Mouse (Mus musculus): ENCODE data around the gene Gm21762.
"Not testable (repeated sequence)": the region's sequence is repeated elsewhere in the genome, so short reads cannot be mapped to it uniquely, and the experiment has no call there.

Gene Gm21762

DNA sequence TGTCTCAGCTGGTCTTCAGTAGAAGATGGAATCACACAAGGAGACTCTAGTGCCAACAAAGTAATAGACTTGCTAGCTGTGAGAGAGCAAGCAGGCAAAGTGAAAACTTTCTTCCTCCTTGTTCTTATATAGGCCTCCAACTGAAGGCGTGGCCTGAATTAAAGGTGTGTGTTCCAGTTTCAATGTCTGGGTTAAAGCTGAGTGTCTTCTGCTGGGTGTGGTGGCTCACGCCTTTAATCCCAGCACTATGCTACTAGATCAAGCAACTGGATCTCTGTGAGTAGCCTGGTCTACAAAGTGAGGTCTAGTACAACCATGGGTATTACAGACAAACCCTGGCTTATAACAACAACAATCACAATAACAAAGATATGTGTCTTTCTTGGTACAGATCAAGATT is at the start of gene Gm21762:
Gene Gm21762, minus strand, starts transcription at position 101 of the 400 bp plus-strand sequence.
- DNase-seq (ENCODE audit: low read depth, low spot score), result not testable (repeated sequence)

GRCm38 (mm10) chr13:120262870-120263269 is 47.1 kb upstream of the Gm21762 start, which contains the start of gene AF067061:
Gene AF067061 (plus strand): TSS chr13:120263114.
- not testable (repeated sequence) for DNase-seq (ENCODE audit: low read depth, low spot score)

DNA sequence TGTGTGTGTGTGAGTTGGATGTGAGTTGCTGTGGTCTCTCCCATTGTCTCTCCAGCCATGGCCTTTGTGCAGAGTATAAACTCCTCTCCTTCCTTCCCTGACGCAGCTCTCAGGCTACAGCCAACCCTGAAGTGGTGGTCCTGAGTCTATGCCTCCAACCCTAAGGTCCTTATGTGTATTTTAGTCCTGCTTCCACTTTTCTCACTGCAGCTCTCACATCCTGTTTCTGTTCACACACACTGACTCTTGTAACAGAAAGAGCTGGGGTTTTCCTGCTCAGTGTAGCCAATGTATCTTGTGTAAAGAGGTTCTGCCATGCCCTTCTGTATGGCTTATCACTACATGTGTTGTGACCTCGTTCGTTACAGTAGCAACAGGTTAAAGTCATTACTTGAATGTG is 44.0 kb upstream of the Gm21762 start:
- not testable (repeated sequence) for DNase-seq (ENCODE audit: low read depth, low spot score)

- not testable (repeated sequence) for DNase-seq (ENCODE audit: low read depth, low spot score)
Measured at GRCm38 (mm10) chr13:120258817-120259658, 43.3 kb upstream of the Gm21762 start.

DNA sequence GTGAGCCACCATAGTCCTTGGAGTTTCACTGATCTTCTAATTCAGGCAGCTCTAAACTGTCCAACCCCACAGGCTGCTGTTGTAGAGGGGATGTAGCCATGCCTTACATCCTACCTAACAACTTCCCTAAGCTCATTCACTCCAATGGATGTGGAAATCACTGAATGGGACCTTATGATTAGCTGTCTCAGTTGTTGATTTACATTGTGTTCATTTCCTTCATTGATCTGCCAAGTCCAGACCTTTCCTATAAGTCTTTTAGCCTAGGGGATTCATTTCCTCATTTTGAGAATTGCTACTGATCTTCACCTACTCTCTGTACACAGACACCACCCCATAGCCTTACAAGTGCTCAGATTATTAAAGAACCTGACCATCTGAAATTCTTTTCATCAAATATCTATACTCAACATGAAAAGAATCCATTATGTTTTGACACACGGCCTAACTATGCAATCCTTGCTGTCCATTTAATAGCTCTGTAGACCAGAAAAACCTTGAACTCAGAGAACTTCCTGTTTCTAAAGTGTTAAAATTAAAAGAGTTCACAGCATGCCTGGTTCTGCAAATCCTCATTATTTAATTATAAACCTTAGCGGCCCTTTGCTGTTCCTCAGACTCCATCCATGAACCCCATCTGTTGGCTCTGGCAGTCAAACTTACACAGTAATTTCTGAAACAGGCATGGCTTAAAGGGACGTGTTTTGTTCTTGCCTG is 35.6 kb upstream of the Gm21762 start:
- not testable (repeated sequence) for DNase-seq (ENCODE audit: low read depth, low spot score)

DNA sequence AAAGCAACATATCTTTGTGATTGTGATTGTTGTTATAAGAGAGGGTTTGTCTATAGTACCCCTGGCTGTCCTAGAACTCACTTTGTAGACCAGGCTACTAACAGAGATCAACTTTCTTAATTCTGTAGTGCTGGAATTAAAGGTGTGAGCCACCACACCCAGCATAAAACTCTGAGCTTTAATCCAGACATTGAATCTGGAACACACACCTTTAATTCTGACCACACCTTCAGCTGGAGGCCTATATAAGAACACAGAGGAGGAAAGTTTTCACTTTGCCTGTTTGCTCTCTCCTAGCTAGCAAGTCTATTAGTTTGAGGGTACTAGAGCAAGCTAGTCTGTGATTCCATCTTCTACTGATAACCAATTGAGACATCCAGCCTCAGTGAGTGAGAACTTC is 23.1 kb upstream of the Gm21762 start, which contains the start of gene Gm21731:
Gene Gm21731, plus strand, starts transcription at position 301 of the 400 bp plus-strand sequence.
- not testable (repeated sequence) for DNase-seq (ENCODE audit: low read depth, low spot score)

DNA sequence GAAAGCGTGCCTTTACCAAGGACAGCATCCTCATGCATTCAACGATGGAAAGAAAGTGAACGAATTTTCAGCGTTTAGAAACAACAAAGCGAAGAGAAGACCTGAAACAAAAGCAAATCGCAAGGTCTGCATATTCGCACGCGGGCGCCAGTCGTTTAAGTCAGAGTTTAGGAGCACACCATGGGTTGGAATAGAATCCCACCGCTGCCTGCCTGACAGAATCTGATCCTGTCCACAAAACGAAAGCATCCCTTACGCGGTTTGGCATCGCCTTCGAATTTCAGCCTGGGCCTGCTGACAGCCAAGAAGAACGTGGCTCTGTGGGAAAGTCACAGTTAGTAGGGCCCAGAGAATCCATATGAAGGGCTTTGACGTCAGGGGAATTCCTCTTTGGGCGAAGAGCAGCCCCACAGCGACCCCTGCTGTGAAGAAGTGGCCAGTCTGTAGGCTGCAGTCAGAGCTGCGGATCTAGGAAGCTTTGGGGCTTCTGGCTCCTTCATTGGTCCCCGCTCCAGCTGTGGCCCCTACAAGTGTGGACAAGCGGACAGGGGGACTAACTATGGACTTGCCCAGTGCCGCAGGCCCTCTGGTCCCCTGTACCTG is 16.8 kb upstream of the Gm21762 start:
- not testable (repeated sequence) for DNase-seq (ENCODE audit: low read depth, low spot score)

DNA sequence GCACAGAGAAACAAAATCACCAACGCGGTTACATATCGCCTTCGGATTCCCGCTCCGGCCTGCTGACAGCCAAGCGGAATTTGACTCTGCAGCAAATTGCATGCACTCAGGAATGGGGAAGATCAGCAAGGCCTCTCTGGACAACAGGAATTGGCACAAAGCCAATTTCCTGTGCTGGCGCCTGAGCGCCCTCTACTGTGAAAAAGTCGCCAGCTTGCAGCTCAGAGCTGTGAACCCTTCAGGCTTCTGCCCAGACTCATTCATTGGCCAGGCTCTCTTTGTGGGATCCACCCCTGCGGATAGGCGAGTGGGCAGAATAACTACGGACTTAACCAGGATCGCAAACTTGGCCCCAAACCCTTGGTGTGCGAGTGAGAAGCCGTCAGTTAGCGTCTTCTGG is 16.1 kb upstream of the Gm21762 start:
- DNase-seq (ENCODE audit: low read depth, low spot score), result peak; percentile 11

DNA sequence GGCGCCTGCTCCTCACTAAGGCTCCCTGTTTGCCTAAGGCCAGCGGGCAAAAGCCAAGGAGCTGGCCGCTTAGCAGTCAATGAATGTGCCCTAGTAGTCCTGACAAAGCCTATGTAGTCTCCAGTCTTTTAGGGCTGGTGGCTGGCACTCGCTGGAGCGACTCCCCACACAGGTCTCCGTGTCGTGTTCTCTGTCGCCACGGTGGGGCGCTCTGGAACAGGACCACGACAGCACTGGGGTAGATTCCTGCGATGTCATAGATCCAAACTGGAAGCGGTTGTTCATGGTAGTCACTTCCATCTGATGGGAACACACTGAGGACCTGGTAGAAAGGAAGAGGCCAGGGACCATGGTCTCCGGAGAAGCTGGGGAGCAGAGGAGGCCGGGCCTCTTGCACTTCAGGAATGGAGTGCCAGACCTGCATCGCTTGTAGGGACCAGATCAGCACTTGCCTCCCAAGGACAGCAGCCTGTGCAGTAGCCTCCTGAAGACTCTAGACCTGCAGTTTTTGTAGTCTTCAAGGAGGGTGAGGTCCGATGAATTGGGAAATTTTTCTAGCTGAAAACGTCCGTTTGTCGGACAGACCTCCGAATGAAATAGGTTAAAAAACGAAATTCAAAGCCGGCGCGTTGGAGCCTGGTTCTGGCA is 7.4 kb upstream of the Gm21762 start:
- DNase-seq (ENCODE audit: low read depth, low spot score), result peak; percentile 33

DNA sequence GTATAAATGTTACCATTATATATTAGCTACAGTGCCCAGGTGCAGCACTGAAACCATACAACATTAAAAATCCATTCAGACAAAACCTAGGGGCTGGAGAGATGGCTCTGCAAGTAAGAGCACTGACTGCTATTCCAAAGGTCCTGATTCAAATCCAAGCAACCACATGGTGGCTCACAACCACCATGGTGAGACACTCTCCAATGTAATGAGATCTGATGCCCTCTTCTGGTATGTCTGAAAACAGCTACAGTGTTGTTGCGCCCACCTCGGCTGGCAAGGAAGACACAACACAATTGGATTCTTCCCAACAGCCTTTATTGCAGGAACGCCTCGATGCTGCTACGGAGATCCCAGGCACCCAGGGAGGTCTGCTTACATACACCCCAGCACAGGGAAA is 5.2 kb upstream of the Gm21762 start:
- DNase-seq (ENCODE audit: low read depth, low spot score), result peak; percentile 39

DNA sequence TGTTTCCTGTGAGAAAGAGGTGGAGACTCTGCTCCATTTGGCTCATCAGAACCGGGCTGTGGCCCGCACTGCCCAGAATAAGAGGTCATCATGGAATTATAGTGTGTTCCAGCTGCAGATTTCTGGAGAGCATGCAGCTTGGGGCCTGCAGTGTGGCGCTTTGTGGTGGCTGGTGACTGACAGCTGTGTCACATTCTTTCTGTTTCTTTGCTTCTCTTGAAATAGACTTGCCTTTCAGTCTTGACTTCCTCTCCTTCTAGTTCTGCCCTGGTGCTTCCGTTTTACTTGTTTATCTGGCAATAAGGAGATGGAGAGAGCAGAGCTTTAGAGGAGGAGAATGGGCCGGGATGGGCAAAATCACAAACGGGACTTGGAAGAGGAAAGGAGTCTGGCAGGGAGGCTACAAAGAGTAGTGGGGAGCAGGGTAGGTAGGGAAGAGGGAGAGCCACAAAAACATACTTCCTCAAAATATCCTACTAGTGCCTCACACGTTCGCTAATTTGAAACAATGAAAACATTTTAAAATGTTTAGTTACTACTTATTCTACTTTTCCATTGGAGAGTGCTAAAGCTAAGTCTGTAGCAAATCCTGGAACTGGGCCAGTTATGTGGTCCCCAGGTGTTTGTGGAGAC is 19.4 kb downstream of the Gm21762 start:
- DNase-seq (ENCODE audit: low read depth, low spot score), result not testable (repeated sequence)

DNA sequence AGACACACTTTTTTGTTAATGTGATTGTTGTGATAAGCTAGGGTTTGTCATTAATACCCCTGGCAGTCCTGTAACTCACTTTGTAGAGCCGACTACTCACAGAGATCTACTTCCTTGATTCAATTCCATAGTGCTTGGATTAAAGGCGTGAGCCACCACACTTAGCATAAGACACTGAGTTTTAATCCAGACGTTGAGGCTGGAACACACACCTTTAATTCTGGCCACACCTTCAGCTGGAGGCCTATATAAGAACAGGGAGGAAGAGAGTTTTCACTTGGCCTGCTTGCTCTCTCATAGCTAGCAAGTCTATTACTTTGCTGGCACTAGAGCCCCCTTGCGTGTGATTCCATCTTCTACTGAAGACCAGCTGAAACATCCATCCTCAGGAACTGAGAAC is 43.6 kb downstream of the Gm21762 start, which contains the start of gene Gm21818:
Gene Gm21818, plus strand, starts transcription at position 301 of the 400 bp plus-strand sequence.
- not testable (repeated sequence) for DNase-seq (ENCODE audit: low read depth, low spot score)

DNA sequence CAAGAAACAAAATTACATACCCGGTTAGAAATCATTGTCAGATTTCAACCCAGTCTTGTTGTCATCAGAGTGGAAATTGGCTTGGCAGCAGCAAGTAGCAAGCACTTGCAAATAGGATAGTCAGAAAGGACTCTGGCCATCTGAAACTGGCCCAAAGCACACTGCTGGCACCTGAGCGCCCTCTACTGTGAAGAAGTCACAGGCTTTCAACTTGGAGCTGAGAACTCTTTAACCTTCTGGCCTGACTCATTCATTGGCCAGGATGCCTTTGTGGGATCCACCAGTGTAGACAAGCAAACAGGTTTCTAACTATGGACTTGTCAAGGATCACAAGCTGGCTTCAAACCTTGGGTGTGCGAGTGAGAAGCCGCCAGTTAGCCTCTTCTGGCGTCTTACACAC is 47.4 kb downstream of the Gm21762 start:
- DNase-seq (ENCODE audit: low read depth, low spot score), result not testable (repeated sequence)

All from R1 (cell line).